Mouse (Mus musculus): ENCODE measurements around the gene Hist4h4. TPM values are rescaled to one million over a fixed set of nuclear protein-coding genes. Genes with fewer than 3 reads are reported as not detected.

Gene Hist4h4
- 1 to 10 TPM in 1 of 2 experiments, under 1 TPM in 1; 0.85 to 1.0 TPM for polyA plus RNA-seq (2017; shearing (Covaris generic))

GRCm38 (mm10) chr6:136803739-136804633 lies at the start of gene Hist4h4:
Hist4h4 (minus strand) TSS chr6:136804415.

DNA sequence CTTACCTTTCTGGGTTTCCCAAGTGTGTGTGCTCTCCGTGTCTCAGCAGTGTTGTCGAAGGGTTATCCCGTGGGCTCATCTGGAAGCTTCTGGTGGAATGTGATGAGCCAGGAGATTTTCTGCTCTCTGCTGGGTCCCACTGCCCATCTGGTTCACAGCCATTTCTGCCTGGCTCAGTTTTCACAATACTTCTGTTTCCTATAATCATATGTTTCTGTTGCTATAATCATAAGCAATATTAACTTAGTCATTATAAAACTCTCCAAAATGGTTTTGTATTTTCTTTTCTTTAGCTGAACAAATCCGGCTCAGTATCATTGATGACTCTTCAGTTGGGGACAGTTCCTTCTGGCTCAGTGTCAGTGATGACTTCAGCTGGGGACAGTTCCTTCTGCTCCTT lies 31.1 kb upstream of the Hist4h4 start, which contains the start of gene Smco3:
TSS of gene Smco3 (minus strand) at position 101 of the 400 bp plus-strand sequence.

DNA sequence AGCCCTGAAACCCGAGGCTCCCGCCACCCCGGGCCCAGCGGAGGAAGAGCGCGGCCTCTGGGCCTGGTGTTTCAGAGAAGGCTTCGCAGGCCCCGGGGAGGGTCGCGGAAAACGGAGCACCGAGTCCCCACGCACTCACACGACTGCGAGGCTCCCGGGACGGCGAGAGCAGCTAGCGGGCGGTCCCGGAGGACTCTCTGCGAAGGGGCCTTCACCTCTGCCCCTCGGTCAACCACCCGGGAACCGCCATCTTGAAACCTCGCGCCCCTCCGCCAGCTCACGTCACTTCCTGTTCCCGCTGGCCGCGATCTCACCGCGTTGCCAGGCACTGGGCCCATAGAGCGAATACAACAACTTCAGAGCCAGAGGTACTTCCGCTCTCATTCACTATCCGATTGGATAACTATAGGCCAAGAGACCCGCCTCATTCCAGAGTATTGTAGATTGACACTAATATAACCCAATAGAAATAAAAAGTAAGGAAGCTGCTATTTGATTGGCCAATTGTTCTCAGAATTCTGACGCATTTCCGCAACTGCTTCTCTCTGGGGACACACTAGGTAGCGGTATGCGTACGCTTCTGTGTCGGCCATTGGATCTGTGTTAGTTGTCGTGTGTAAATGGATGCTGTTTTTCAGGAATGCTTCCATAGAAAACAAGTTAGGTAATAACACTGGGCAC lies 23.8 kb upstream of the Hist4h4 start, which contains the start of gene Wbp11:
TSS of gene Wbp11 (minus strand) at position 353 of the 681 bp plus-strand sequence.

GRCm38 (mm10) chr6:136827516-136827880 lies 23.3 kb upstream of the Hist4h4 start, which contains the start of gene BC049715:
BC049715 (plus strand) TSS chr6:136827626.

GRCm38 (mm10) chr6:136808014-136808417 lies 3.8 kb upstream of the Hist4h4 start, which contains the start of gene H2afj:
H2afj (plus strand) TSS chr6:136808244.

DNA sequence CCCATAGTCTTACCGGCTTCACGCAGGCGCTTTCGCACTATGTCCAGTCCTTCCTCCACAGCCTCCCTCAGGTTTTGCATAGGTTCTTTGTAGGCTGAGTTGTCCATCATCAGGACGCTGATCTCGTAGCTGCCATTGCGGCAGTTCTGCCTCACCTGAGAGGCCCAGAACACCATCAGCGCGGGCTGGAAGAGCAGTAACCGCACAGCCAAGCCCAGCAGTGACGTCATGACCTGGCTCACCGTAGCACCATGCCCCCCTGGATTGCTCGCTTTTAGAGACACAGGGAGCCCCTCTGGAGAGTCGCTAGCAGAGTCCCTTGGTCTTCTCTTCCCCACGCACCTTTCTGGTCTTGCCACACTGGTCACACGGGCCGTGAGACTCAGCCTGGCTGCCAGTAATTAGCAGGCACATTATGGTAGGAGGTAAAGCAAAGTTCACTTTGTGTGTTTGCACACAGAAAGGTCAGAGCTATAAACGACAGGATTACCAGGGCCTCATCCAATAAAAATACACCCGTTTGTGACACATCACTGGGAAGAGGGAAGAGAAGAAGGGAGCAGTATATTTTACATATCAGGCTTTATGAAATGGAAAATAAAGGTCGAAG lies 22.7 kb downstream of the Hist4h4 start, which contains the start of gene Gucy2c:
TSS of gene Gucy2c (minus strand) at position 389 of the 610 bp plus-strand sequence.

Other genes starting within 250 kb of the Hist4h4 start
- gene Plbd1, start 142.5 kb downstream of the Hist4h4 start, polyA plus RNA-seq (2017; shearing (Covaris generic)), result 1 to 10 TPM; 3.0 to 7.0 TPM
- under 1 TPM in 1 of 2 experiments, not detected in 1; 0.07 TPM for gene Gucy2c, start 22.6 kb downstream of the Hist4h4 start, polyA plus RNA-seq (2017; shearing (Covaris generic))
- 100 to 1,000 TPM; 167 to 198 TPM for gene H2afj, start 3.8 kb upstream of the Hist4h4 start, polyA plus RNA-seq (2017; shearing (Covaris generic))
- 1 to 10 TPM; 2.0 to 2.1 TPM for gene BC049715, start 23.2 kb upstream of the Hist4h4 start, polyA plus RNA-seq (2017; shearing (Covaris generic))
- gene Wbp11, start 23.8 kb upstream of the Hist4h4 start, polyA plus RNA-seq (2017; shearing (Covaris generic)), result 10 to 100 TPM; 85.1 to 86.6 TPM
- gene Smco3, start 31.0 kb upstream of the Hist4h4 start, polyA plus RNA-seq (2017; shearing (Covaris generic)), result not detected
- 1 to 10 TPM; 2.5 to 3.3 TPM for gene Art4, start 53.3 kb upstream of the Hist4h4 start, polyA plus RNA-seq (2017; shearing (Covaris generic))
- gene Mgp, start 71.4 kb upstream of the Hist4h4 start, polyA plus RNA-seq (2017; shearing (Covaris generic)), result not detected
- 1 to 10 TPM; 2.5 to 3.5 TPM for gene Erp27, start 117.8 kb upstream of the Hist4h4 start, polyA plus RNA-seq (2017; shearing (Covaris generic))
- under 1 TPM; 0.20 to 0.74 TPM for gene Pde6h, start 119.4 kb upstream of the Hist4h4 start, polyA plus RNA-seq (2017; shearing (Covaris generic))
- 1,000 to 10,000 TPM; 2,391 to 2,736 TPM for gene Arhgdib, start 137.5 kb upstream of the Hist4h4 start, polyA plus RNA-seq (2017; shearing (Covaris generic))

Measured in activated CD4-positive, CD25-positive, alpha-beta regulatory T cell (primary cell).